Mouse (Mus musculus): ENCODE measurements around the gene Gm28048.

DNA sequence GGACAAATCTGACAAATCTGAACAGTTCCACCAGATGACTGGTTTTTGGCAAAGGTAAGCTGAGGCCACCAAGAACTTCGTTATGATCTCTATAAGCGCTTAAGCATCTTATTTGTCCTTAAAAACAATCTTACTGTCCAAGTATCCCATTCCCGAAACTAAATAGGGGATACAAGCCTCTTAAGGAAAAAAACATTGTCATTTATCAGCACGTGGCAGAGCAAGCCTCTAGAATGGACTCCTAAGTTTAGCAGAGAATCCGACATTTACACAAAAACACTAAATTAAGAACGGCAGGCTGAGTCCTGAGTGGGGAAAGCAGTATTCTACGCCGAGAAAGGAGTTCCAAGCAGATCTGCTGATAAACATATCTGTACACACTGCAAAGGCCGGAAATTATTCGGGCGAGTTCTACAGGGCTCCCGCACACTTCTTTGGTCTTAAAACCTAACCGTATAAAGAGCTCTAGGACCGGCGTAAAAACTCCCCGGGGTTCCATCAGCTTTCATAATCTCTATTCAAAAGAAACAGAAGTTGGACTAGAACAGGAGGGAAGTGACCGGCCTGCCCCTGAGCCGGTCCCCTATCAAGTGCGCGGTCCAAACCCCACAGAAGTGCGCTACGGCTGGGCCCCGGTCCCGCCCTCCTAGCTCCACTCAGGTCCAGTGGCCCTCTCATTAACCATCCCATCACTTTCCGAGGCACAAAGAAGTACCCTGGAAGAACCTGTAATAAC, 124.0 kb downstream of the Gm28048 start:
- no peak for TF ChIP-seq CTCF (IDR thresholded peaks at IDR 0.05; ENCODE audit: low read depth, low read length)
- TF ChIP-seq POLR2A (IDR thresholded peaks at IDR 0.05; ENCODE audit: borderline replicate concordance, low read depth, low read length), result no peak
